Mouse (Mus musculus) ES-CJ7 (cell line): ENCODE data around the gene Pde4a.
"Not testable (repeated sequence)": the region's sequence is repeated elsewhere in the genome, so short reads cannot be mapped to it uniquely, and the experiment has no call there.

Source experiments
- DNase-seq: peaks from one replicate; pipeline ENCODE4 v3.0.0; 2011; ENCODE audit warnings: low read depth, low spot score

The Pde4a gene

GRCm38 (mm10) chr9:21219820-21220219 lies 54.3 kb downstream of the Pde4a start:
- peak; percentile 83 for DNase-seq

GRCm38 (mm10) chr9:21220490-21221382 lies 55.2 kb downstream of the Pde4a start:
- DNase-seq, result peak; percentile 96

GRCm38 (mm10) chr9:21221383-21221929 lies 55.9 kb downstream of the Pde4a start:
- DNase-seq, result peak; percentile 94

- not testable (repeated sequence) for DNase-seq
Observed at GRCm38 (mm10) chr9:21223490-21223889, 58.0 kb downstream of the Pde4a start.

- DNase-seq, result peak; percentile 96
Observed at GRCm38 (mm10) chr9:21223906-21224305, 58.4 kb downstream of the Pde4a start.

- DNase-seq, result peak; percentile 54
Observed at GRCm38 (mm10) chr9:21224576-21225414, 59.3 kb downstream of the Pde4a start.

GRCm38 (mm10) chr9:21225415-21225758 lies 59.9 kb downstream of the Pde4a start:
- no peak for DNase-seq

- DNase-seq, result peak; percentile 87
Observed at GRCm38 (mm10) chr9:21227342-21227741, 61.8 kb downstream of the Pde4a start.

GRCm38 (mm10) chr9:21231551-21231950 lies 66.0 kb downstream of the Pde4a start:
- no peak for DNase-seq

- DNase-seq, result no peak
Observed at GRCm38 (mm10) chr9:21232867-21233266, 67.4 kb downstream of the Pde4a start.

GRCm38 (mm10) chr9:21233366-21233765 lies 67.9 kb downstream of the Pde4a start:
- DNase-seq, result no peak

GRCm38 (mm10) chr9:21233805-21234204 lies 68.3 kb downstream of the Pde4a start:
- no peak for DNase-seq

- no peak for DNase-seq
Observed at GRCm38 (mm10) chr9:21235341-21235740, 69.8 kb downstream of the Pde4a start.

- no peak for DNase-seq
Observed at GRCm38 (mm10) chr9:21236991-21237367, 71.5 kb downstream of the Pde4a start.

- peak; percentile 71 for DNase-seq
Observed at GRCm38 (mm10) chr9:21237368-21238003, 72.0 kb downstream of the Pde4a start.

- DNase-seq, result no peak
Observed at GRCm38 (mm10) chr9:21238004-21238732, 72.7 kb downstream of the Pde4a start.

GRCm38 (mm10) chr9:21238733-21239464 lies 73.4 kb downstream of the Pde4a start, which contains the start of gene Keap1:
Gene Keap1, minus strand, starts transcription at chr9:21239361.
- peak; percentile 66 for DNase-seq

GRCm38 (mm10) chr9:21239465-21239848 lies 73.9 kb downstream of the Pde4a start:
- no peak for DNase-seq

- peak; percentile 96 for DNase-seq
Observed at GRCm38 (mm10) chr9:21241343-21241742, 75.8 kb downstream of the Pde4a start.

GRCm38 (mm10) chr9:21243826-21244427 lies 78.4 kb downstream of the Pde4a start:
- no peak for DNase-seq
